Mouse (Mus musculus) forebrain, embryonic 13.5 days (tissue): ENCODE data around the gene Slc24a2. TPM values are rescaled to one million over a fixed set of nuclear protein-coding genes. Genes with fewer than 3 reads are reported as not detected.
A peak's percentile ranks its signal among the peaks of the same experiment; 100 is the strongest.

ENCODE experiments used
- ATAC-seq: fragments of 200-750 bp; cut with Nextera tagmentation; 2 replicates; pipeline ENCODE4 v1.8.0; 2017
- H3K27ac ChIP-seq: fragments of 300-500 bp; sonication (generic); 2 replicates; pipeline ENCODE4 v1.5.1; 2015; ENCODE audit warnings: inconsistent platforms, mild to moderate bottlenecking, moderate library complexity
- H3K27me3 ChIP-seq: fragments of 300-500 bp; sonication (generic); 2 replicates; pipeline ENCODE4 v1.6.1; 2015; ENCODE audit warnings: mild to moderate bottlenecking, inconsistent platforms
- H3K36me3 ChIP-seq: fragments of 300-500 bp; sonication (generic); 2 replicates; pipeline ENCODE4 v1.6.1; 2015; ENCODE audit warnings: mild to moderate bottlenecking, inconsistent platforms; ENCODE audit not compliant: poor library complexity, severe bottlenecking
- H3K4me1 ChIP-seq: fragments of 300-500 bp; sonication (generic); 2 replicates; pipeline ENCODE4 v1.6.1; 2015; ENCODE audit warnings: inconsistent platforms
- H3K4me2 ChIP-seq: fragments of 300-500 bp; sonication (generic); 2 replicates; pipeline ENCODE4 v1.6.1; 2015; ENCODE audit warnings: inconsistent platforms, mild to moderate bottlenecking, moderate library complexity
- H3K4me3 ChIP-seq: fragments of 300-500 bp; sonication (generic); 2 replicates; pipeline ENCODE4 v1.5.1; 2015; ENCODE audit warnings: mild to moderate bottlenecking, inconsistent platforms
- H3K9ac ChIP-seq: fragments of 300-500 bp; sonication (generic); 2 replicates; pipeline ENCODE4 v1.6.1; 2015; ENCODE audit warnings: mild to moderate bottlenecking, inconsistent platforms
- H3K9me3 ChIP-seq: fragments of 300-500 bp; sonication (generic); replicated peaks from 2 replicates; pipeline ENCODE4 v1.6.1; 2016; ENCODE audit warnings: inconsistent platforms
- WGBS: fragments of 180-500 bp; shearing (Covaris S2); methylation state at CpG from one replicate; pipeline ENCODE4 v1.1.7; 2015; 5-methylcytosine and 5-hydroxymethylcytosine counted together
- polyA plus RNA-seq: library from polyadenylated mRNA; unstranded; fragments of >200 nt; fragmentation: Nextera tagmentation; extraction: Ambion mirVana; gene quantifications from 2 replicates; pipeline ENCODE4 v1.2.1, GENCODE M21; 2015

The Slc24a2 gene
- polyA plus RNA-seq, 1 experiment from 2014 or later = 0.83 TPM

- Histone ChIP-seq H3K4me1 (no peaks in the 10 kb centered on the region), H3K4me2 (no peak overlapping the region), H3K27me3 (no peaks in the 10 kb centered on the region), H3K4me3 (no peak overlapping the region), H3K27ac (no peak overlapping the region), H3K9me3 (no peaks in the 10 kb centered on the region), H3K9ac (no peak overlapping the region), H3K36me3 (no peaks in the 10 kb centered on the region)
- ATAC-seq = no peak
- 84% methylated on average over 7 of the region's 7 CpGs for WGBS
Observed at GRCm38 (mm10) chr4:87013721-87014620, 216.3 kb downstream of the Slc24a2 start.

- Histone ChIP-seq H3K27ac (no peak overlapping the region), H3K36me3 (no peaks in the 10 kb centered on the region), H3K4me3 (no peak overlapping the region), H3K9me3 (no peaks in the 10 kb centered on the region), H3K9ac (no peak overlapping the region), H3K4me1 (peaks cover 17% of the 10 kb centered on the region), H3K27me3 (no peaks in the 10 kb centered on the region), H3K4me2 (no peak overlapping the region)
- no peak for ATAC-seq
- WGBS = 70% methylated on average over 3 of the region's 3 CpGs
Observed at GRCm38 (mm10) chr4:86992470-86992869, 237.8 kb downstream of the Slc24a2 start.

- H3K9ac ChIP-seq = no peak overlapping the region
- peak overlapping the region; percentile 19; the same call in 1 of the 2 replicates for H3K27ac ChIP-seq
- peaks cover 17% of the 10 kb centered on the region for H3K4me1 ChIP-seq
- no peaks in the 10 kb centered on the region for H3K36me3 ChIP-seq
- no peaks in the 10 kb centered on the region for H3K9me3 ChIP-seq
- WGBS = 16% methylated on average over 6 of the region's 6 CpGs
- no peak overlapping the region for H3K4me3 ChIP-seq
- H3K4me2 ChIP-seq = peak overlapping the region; percentile 18; the same call in 1 of the 2 replicates
- H3K27me3 ChIP-seq = no peaks in the 10 kb centered on the region
- peak; percentile 77; the same call in 1 of the 2 replicates for ATAC-seq
Observed at GRCm38 (mm10) chr4:86989301-86989700, 241.0 kb downstream of the Slc24a2 start.

- WGBS = 94% methylated on average over 4 of the region's 4 CpGs
- no peaks in the 10 kb centered on the region for H3K9me3 ChIP-seq
- H3K4me2 ChIP-seq = no peak overlapping the region
- no peaks in the 10 kb centered on the region for H3K36me3 ChIP-seq
- H3K4me1 ChIP-seq = peaks cover 17% of the 10 kb centered on the region
- no peak overlapping the region for H3K27ac ChIP-seq
- no peak for ATAC-seq
- no peaks in the 10 kb centered on the region for H3K27me3 ChIP-seq
- no peak overlapping the region for H3K9ac ChIP-seq
- no peak overlapping the region for H3K4me3 ChIP-seq
Observed at GRCm38 (mm10) chr4:86987846-86988245, 242.4 kb downstream of the Slc24a2 start.

GRCm38 (mm10) chr4:86977272-86977671 is 253.0 kb downstream of the Slc24a2 start:
- H3K27me3 ChIP-seq = no peaks in the 10 kb centered on the region
- no peak for ATAC-seq
- WGBS = 88% methylated on average over 5 of the region's 5 CpGs

GRCm38 (mm10) chr4:86957576-86958411 is 272.5 kb downstream of the Slc24a2 start:
- peak; percentile 84 for ATAC-seq
- 43% methylated on average over 14 of the region's 14 CpGs for WGBS
- Histone ChIP-seq H3K27me3 (no peaks in the 10 kb centered on the region), H3K27ac (no peak overlapping the region), H3K9me3 (no peaks in the 10 kb centered on the region), H3K36me3 (no peaks in the 10 kb centered on the region), H3K4me2 (no peak overlapping the region), H3K4me3 (no peak overlapping the region), H3K4me1 (0 out of 2 replicates have a peak, but pooled peaks cover 3% of the 10 kb centered on the region), H3K9ac (no peak overlapping the region)

More at GRCm38 (mm10) chr4:86977272-86977671, 253.0 kb downstream of the Slc24a2 start:
- H3K36me3 ChIP-seq = no peaks in the 10 kb centered on the region
- H3K4me2 ChIP-seq = no peak overlapping the region
- H3K4me1 ChIP-seq = no peaks in the 10 kb centered on the region
- H3K4me3 ChIP-seq = no peak overlapping the region
- peaks cover 6% of the 10 kb centered on the region; the same call in 1 of the 2 replicates for H3K9me3 ChIP-seq
- H3K27ac ChIP-seq = no peak overlapping the region
- no peak overlapping the region for H3K9ac ChIP-seq

GRCm38 (mm10) chr4:86955448-86955847 is 274.8 kb downstream of the Slc24a2 start:
- Histone ChIP-seq H3K4me2 (no peak overlapping the region), H3K27ac (no peak overlapping the region), H3K4me3 (no peak overlapping the region), H3K36me3 (no peaks in the 10 kb centered on the region), H3K9me3 (no peaks in the 10 kb centered on the region), H3K27me3 (no peaks in the 10 kb centered on the region), H3K4me1 (0 out of 2 replicates have a peak, but pooled peaks cover 3% of the 10 kb centered on the region), H3K9ac (no peak overlapping the region)
- no peak for ATAC-seq
- WGBS = 80% methylated on average over 4 of the region's 4 CpGs

GRCm38 (mm10) chr4:86953519-86953918 is 276.8 kb downstream of the Slc24a2 start:
- Histone ChIP-seq H3K36me3 (no peaks in the 10 kb centered on the region), H3K27ac (no peak overlapping the region), H3K4me3 (no peak overlapping the region), H3K9ac (no peak overlapping the region), H3K27me3 (no peaks in the 10 kb centered on the region), H3K9me3 (no peaks in the 10 kb centered on the region), H3K4me2 (no peak overlapping the region), H3K4me1 (0 out of 2 replicates have a peak, but pooled peaks cover 3% of the 10 kb centered on the region)
- ATAC-seq = no peak
- WGBS = 61% methylated on average over 5 of the region's 5 CpGs

GRCm38 (mm10) chr4:86948794-86949193 is 281.5 kb downstream of the Slc24a2 start:
- Histone ChIP-seq H3K27me3 (no peaks in the 10 kb centered on the region), H3K4me2 (no peak overlapping the region), H3K4me3 (no peak overlapping the region), H3K4me1 (no peaks in the 10 kb centered on the region), H3K9me3 (no peaks in the 10 kb centered on the region), H3K9ac (no peak overlapping the region), H3K27ac (no peak overlapping the region), H3K36me3 (no peaks in the 10 kb centered on the region)
- no peak for ATAC-seq
- 100% methylated on average over 1 of the region's 1 CpGs for WGBS

- H3K4me1 ChIP-seq = no peaks in the 10 kb centered on the region
- H3K9me3 ChIP-seq = no peaks in the 10 kb centered on the region
- no peak overlapping the region for H3K27ac ChIP-seq
- no peak overlapping the region for H3K4me2 ChIP-seq
- H3K9ac ChIP-seq = no peak overlapping the region
- no peaks in the 10 kb centered on the region for H3K36me3 ChIP-seq
- no peak overlapping the region for H3K4me3 ChIP-seq
- no peaks in the 10 kb centered on the region for H3K27me3 ChIP-seq
- ATAC-seq = no peak
- WGBS = 58% methylated on average over 6 of the region's 6 CpGs
Observed at GRCm38 (mm10) chr4:86943296-86943695, 287.0 kb downstream of the Slc24a2 start.

GRCm38 (mm10) chr4:86942656-86943055 is 287.6 kb downstream of the Slc24a2 start:
- Histone ChIP-seq H3K9me3 (no peaks in the 10 kb centered on the region), H3K4me3 (no peak overlapping the region), H3K9ac (no peak overlapping the region), H3K27ac (no peak overlapping the region), H3K4me1 (no peaks in the 10 kb centered on the region), H3K36me3 (no peaks in the 10 kb centered on the region), H3K4me2 (no peak overlapping the region), H3K27me3 (no peaks in the 10 kb centered on the region)
- ATAC-seq = no peak
- 82% methylated on average over 6 of the region's 6 CpGs for WGBS

GRCm38 (mm10) chr4:86936706-86937105 is 293.6 kb downstream of the Slc24a2 start:
- no peaks in the 10 kb centered on the region for H3K9me3 ChIP-seq

More at GRCm38 (mm10) chr4:86936706-86937105, 293.6 kb downstream of the Slc24a2 start:
- Histone ChIP-seq H3K4me3 (no peak overlapping the region), H3K36me3 (no peaks in the 10 kb centered on the region), H3K27me3 (no peaks in the 10 kb centered on the region), H3K4me1 (no peaks in the 10 kb centered on the region), H3K4me2 (no peak overlapping the region), H3K9ac (no peak overlapping the region), H3K27ac (no peak overlapping the region)
- 63% methylated on average over 3 of the region's 3 CpGs for whole genome bisulfite sequencing
- ATAC-seq = no peak
